Mouse (Mus musculus) Muller cell, postnatal 12 days (primary cell): ENCODE measurements at regions not wholly inside any gene's neighbourhood (a gene's known extent, or its start where the extent isn't known, plus 50 kb on each side); places are given as distances from the start of the nearest gene placed in this dataset.

Experiments used
- DNase-seq: peaks from one replicate; pipeline ENCODE4 v3.0.0-alpha.2; 2015; ENCODE audit errors: inconsistent ontology term

DNA sequence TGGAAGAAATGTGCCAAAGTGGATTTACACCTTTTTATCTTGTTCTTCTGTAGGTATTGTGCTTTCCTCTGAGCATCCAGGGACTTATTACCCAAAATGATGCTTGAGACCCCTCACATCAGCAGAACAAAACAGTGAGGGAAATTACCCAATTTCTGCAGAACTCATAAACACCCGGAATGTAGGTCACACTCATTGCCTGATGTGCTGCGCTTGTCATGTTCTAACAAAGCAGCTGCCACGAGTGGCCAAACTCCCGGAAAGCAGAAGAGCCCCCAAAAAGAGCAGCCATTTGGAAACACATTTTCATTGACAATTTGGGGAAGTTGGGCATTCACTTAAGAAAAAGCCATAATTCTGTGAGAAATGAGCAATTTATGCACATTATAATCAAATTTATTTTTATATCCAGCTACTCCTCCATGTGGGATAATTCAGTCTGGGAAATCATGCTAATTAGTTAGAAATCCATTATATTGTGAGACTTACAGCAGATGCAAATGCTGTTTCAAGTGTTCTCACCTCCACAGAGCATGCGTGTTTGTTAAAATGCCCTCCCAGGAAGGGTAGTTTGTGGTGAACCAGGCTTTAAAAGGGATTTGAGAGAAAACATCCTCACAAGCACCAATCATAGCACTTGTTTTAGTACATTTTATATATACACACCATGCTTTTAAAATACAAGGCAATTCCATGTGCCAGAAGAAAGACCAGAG, 931.9 kb upstream of the Klhl29 start:
- peak; percentile 9 for DNase-seq

- DNase-seq, result no peak
These were observed 912.1 kb upstream of the Klhl29 start for GRCm38 (mm10) chr12:6287622-6288021.

- no peak for DNase-seq
These were observed 888.5 kb upstream of the Klhl29 start for GRCm38 (mm10) chr12:6263962-6264361.
